Mouse (Mus musculus): ENCODE data around the gene Hoxd3. TPM values are rescaled to one million over a fixed set of nuclear protein-coding genes. Genes with fewer than 3 reads are reported as not detected.

Gene Hoxd3
- total and polyA plus RNA-seq, 3 experiments: not detected

DNA sequence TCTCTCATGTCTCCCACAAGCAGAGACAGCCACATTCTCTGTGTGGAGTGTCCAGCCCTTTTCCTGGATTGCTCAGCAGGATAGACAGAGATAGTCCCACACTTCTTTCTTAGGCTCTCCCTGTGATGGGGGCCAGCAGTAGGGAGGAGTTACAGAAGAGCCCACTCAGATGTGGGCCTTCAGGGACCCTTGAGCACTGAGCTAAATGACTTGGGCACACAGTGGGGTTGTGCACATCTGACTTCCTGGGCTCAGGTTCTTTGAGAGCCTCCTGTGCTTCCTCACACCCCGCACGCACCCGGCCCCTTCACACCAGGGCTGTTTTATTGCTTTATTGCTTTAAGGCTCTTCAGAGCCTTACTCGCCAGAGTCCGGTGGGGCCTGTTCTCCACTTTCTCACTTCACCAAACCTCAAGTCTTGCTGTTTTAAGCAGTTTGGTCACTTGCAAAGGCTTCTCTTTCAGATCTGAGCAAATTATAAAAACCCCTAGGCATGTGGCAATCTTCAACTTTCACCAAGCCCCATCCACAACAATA, 9.3 kb downstream of the Hoxd3 start:
- no peak for TF ChIP-seq CHD2 (IDR thresholded peaks at IDR 0.05; ENCODE audit: low read length)
- no peak for TF ChIP-seq MEF2A (IDR thresholded peaks at IDR 0.05; ENCODE audit: extremely low read depth, insufficient replicate concordance, low read depth, low read length, poor library complexity, severe bottlenecking)
- no peaks in the 10 kb centered on the region for H3K36me3 ChIP-seq (ENCODE audit: control insufficient read depth in 1 of 2, insufficient read depth in 2 of 2, low read length in 2 of 2)
- no peak for DNase-seq (ENCODE audit: low read depth, low spot score)
- H3K9ac ChIP-seq (ENCODE audit: control insufficient read depth, low read depth, low read length, poor library complexity, severe bottlenecking): no peak overlapping the region
- no peaks in the 10 kb centered on the region for H3K79me2 ChIP-seq (ENCODE audit: control insufficient read depth, insufficient read depth, low read length, poor library complexity)
- H3K27me3 ChIP-seq (ENCODE audit: control insufficient read depth in 1 of 2, insufficient read depth in 2 of 2, low read length in 2 of 2): no peaks in the 10 kb centered on the region; a peak in 1 of 4 replicates
- H3K4me3 ChIP-seq (ENCODE audit: control insufficient read depth in 1 of 2, insufficient read depth in 1 of 2, low read depth in 2 of 2, low read length in 2 of 2): no peak overlapping the region
- no peaks in the 10 kb centered on the region for H3K4me1 ChIP-seq (ENCODE audit: control insufficient read depth in 1 of 2, insufficient read depth in 2 of 2, low read length in 2 of 2)
- H3K27ac ChIP-seq (ENCODE audit: control insufficient read depth, low read depth, low read length): no peak overlapping the region
- no peaks in the 10 kb centered on the region for H3K9me3 ChIP-seq (replicated peaks; ENCODE audit: insufficient read depth, low read length)

DNA sequence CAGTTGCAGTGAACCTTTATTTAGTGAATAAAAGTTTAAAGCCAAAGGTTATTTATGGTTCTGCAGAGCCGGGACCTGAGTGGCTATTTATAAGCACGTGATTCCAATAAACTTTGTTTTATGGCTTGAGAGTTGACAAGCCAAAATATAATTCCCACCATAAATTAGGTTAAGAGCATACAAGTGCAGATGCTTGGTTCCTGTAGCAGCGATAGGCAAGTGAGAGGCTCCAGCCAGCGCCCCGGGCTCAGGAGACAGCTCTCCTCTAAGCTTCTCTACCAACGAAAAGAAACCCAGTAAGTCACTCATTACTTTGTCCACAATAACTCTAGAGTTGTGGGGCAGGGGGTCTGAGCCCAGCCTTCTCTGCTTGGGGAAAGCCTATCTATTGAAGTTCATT, 10.2 kb downstream of the Hoxd3 start:
- Histone ChIP-seq H3K9me3 (replicated peaks; ENCODE audit: insufficient read depth, low read length) (no peaks in the 10 kb centered on the region), H3K9ac (ENCODE audit: control insufficient read depth, low read depth, low read length, poor library complexity, severe bottlenecking) (no peak overlapping the region), H3K4me3 (ENCODE audit: control insufficient read depth in 1 of 2, insufficient read depth in 1 of 2, low read depth in 2 of 2, low read length in 2 of 2) (no peak overlapping the region), H3K27ac (ENCODE audit: control insufficient read depth, low read depth, low read length) (no peak overlapping the region), H3K79me2 (ENCODE audit: control insufficient read depth, insufficient read depth, low read length, poor library complexity) (no peaks in the 10 kb centered on the region), H3K36me3 (ENCODE audit: control insufficient read depth in 1 of 2, insufficient read depth in 2 of 2, low read length in 2 of 2) (no peaks in the 10 kb centered on the region), H3K27me3 (ENCODE audit: control insufficient read depth in 1 of 2, insufficient read depth in 2 of 2, low read length in 2 of 2) (no peaks in the 10 kb centered on the region; a peak in 1 of 4 replicates), H3K4me1 (ENCODE audit: control insufficient read depth in 1 of 2, insufficient read depth in 2 of 2, low read length in 2 of 2) (no peaks in the 10 kb centered on the region)
- TF ChIP-seq CHD1 (IDR thresholded peaks at IDR 0.05; ENCODE audit: low read depth, low read length): no peak
- no peak for TF ChIP-seq EP300 (IDR thresholded peaks at IDR 0.05; ENCODE audit: low read depth in 1 of 2, low read length in 2 of 2)
- no peak for TF ChIP-seq USF2 (IDR thresholded peaks at IDR 0.05; ENCODE audit: borderline replicate concordance in 1 of 2, insufficient read depth in 1 of 2, low read depth in 1 of 2, low read length in 2 of 2)
- TF ChIP-seq MXI1 (IDR thresholded peaks at IDR 0.05; ENCODE audit: low read depth, low read length): no peak
- no peak for TF ChIP-seq GATA1 (IDR thresholded peaks at IDR 0.05; ENCODE audit: low read depth, low read length)
- no peak for TF ChIP-seq MEF2A (IDR thresholded peaks at IDR 0.05; ENCODE audit: extremely low read depth, insufficient replicate concordance, low read depth, low read length, poor library complexity, severe bottlenecking)
- no peak for TF ChIP-seq MAX (IDR thresholded peaks at IDR 0.05; ENCODE audit: low read length)
- no peak for TF ChIP-seq ZNF384 (IDR thresholded peaks at IDR 0.05; ENCODE audit: low read depth, low read length)
- no peak for TF ChIP-seq ETS1 (IDR thresholded peaks at IDR 0.05; ENCODE audit: low read depth, low read length)
- no peak for TF ChIP-seq UBTF (IDR thresholded peaks at IDR 0.05; ENCODE audit: borderline replicate concordance, insufficient read depth, low read depth, low read length)
- no peak for DNase-seq (ENCODE audit: low read depth, low spot score)

DNA sequence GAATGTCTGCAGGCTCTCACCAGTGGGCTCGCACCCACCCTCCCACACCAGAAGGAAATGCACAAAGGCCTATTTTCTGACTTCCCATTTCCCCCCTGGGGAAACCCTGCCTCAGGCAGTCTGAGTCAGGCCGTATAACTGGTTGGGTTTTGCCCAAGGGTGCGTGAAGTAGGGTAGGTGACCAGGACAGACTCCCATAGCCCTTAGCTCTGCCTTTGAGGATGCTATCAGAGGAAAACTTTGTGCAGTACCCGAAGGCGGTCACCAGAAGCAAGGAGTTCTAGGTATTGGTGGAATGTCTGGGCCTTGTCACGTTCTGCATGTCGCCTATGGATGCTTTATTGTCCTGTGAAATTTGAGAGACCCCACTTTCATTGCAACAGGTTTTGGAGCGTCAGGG, 11.2 kb downstream of the Hoxd3 start:
- Histone ChIP-seq H3K27ac (ENCODE audit: control insufficient read depth, low read depth, low read length) (no peak overlapping the region), H3K4me1 (ENCODE audit: control insufficient read depth in 1 of 2, insufficient read depth in 2 of 2, low read length in 2 of 2) (no peaks in the 10 kb centered on the region), H3K9me3 (replicated peaks; ENCODE audit: insufficient read depth, low read length) (no peaks in the 10 kb centered on the region), H3K36me3 (ENCODE audit: control insufficient read depth in 1 of 2, insufficient read depth in 2 of 2, low read length in 2 of 2) (no peaks in the 10 kb centered on the region), H3K9ac (ENCODE audit: control insufficient read depth, low read depth, low read length, poor library complexity, severe bottlenecking) (no peak overlapping the region), H3K79me2 (ENCODE audit: control insufficient read depth, insufficient read depth, low read length, poor library complexity) (no peaks in the 10 kb centered on the region), H3K4me3 (ENCODE audit: control insufficient read depth in 1 of 2, insufficient read depth in 1 of 2, low read depth in 2 of 2, low read length in 2 of 2) (no peak overlapping the region), H3K27me3 (ENCODE audit: control insufficient read depth in 1 of 2, insufficient read depth in 2 of 2, low read length in 2 of 2) (no peaks in the 10 kb centered on the region; a peak in 1 of 4 replicates)
- no peak for DNase-seq (ENCODE audit: low read depth, low spot score)
- TF ChIP-seq TBP (IDR thresholded peaks at IDR 0.05; ENCODE audit: low read depth, low read length): no peak
- TF ChIP-seq ZNF384 (IDR thresholded peaks at IDR 0.05; ENCODE audit: low read depth, low read length): no peak
- no peak for TF ChIP-seq ZKSCAN1 (IDR thresholded peaks at IDR 0.05; ENCODE audit: low read depth, low read length)
- no peak for TF ChIP-seq EP300 (IDR thresholded peaks at IDR 0.05; ENCODE audit: low read depth in 1 of 2, low read length in 2 of 2)
- TF ChIP-seq NRF1 (IDR thresholded peaks at IDR 0.05; ENCODE audit: insufficient read depth, low read depth, low read length, poor library complexity, severe bottlenecking): no peak
- no peak for TF ChIP-seq POLR2AphosphoS5 (IDR thresholded peaks at IDR 0.05; ENCODE audit: borderline replicate concordance, low read depth, low read length)
- no peak for TF ChIP-seq UBTF (IDR thresholded peaks at IDR 0.05; ENCODE audit: borderline replicate concordance, insufficient read depth, low read depth, low read length)
- TF ChIP-seq MAFK (IDR thresholded peaks at IDR 0.05; ENCODE audit: borderline replicate concordance, low read depth, low read length): no peak
